ENCODE assay signal across 26 mouse cellular contexts in the genomic region with DNA sequence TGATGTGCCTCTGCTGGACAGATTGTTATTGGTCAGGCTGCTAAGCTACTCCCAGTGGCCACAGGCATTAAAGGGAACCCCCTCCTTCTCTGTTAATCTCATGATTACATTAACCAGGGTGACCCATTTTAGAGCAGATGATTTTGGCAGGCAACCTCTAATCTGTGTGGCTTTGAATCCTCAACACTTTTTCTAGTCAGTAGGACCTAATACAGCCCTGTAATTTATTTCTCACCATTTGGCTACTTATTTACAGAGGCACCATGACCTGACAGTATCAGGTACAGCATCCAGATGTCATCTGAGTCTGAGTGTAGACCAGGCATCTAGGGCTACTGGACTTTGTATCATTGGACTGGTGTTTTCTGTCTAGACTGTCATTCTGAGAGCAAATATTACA. TPM values are rescaled to one million over a fixed set of nuclear protein-coding genes. Genes with fewer than 3 reads are reported as not detected.
DNase-seq lines count a peak whose midpoint lies in the region; ATAC-seq and TF ChIP-seq lines count a peak whose summit lies in the region.
"Had no signal": no experiment of that assay in that cellular context is flagged by ENCODE, and none has a peak within 500 bp of the region (broad histone marks: within the 10 kb centered on the region; RNA-seq: fewer than 3 reads in every experiment).

No protein-coding gene starts in this region.

- no peaks in the 10 kb centered on the region for H3K27me3 ChIP-seq in hindbrain, embryonic 16.5 days (replicated peaks; ENCODE audit: control insufficient read depth, insufficient read depth, low read length)
- no peaks in the 10 kb centered on the region for H3K27me3 ChIP-seq in hindbrain, embryonic 11.5 days (ENCODE audit: control insufficient read depth, insufficient read depth, low read length)
- no peaks in the 10 kb centered on the region for H3K27me3 ChIP-seq in liver, embryonic 16.5 days (ENCODE audit: control insufficient read depth, insufficient read depth, low read depth, low read length)
- no peaks in the 10 kb centered on the region for H3K27me3 ChIP-seq in liver, embryonic 11.5 days (replicated peaks; ENCODE audit: control insufficient read depth, insufficient read depth, low read length)
- H3K27me3 ChIP-seq in kidney, postnatal 0 days (ENCODE audit: insufficient read depth, low read length), result no peaks in the 10 kb centered on the region
- no peaks in the 10 kb centered on the region for H3K27me3 ChIP-seq in midbrain, embryonic 15.5 days (replicated peaks)
- H3K27me3 ChIP-seq: embryonic facial prominence, embryonic 13.5 days; forebrain, embryonic 13.5 days; neural tube, embryonic 13.5 days; stomach, embryonic 15.5 days had no signal

- H3K4me2 ChIP-seq in hindbrain, embryonic 16.5 days (ENCODE audit: low read length), result no peak overlapping the region
- no peak overlapping the region for H3K4me2 ChIP-seq in hindbrain, embryonic 11.5 days (replicated peaks; ENCODE audit: low read depth, low read length)
- no peak overlapping the region for H3K4me2 ChIP-seq in liver, embryonic 16.5 days (ENCODE audit: low read depth, low read length)
- H3K4me2 ChIP-seq in liver, embryonic 11.5 days, result no peak overlapping the region
- H3K4me2 ChIP-seq in kidney, postnatal 0 days (ENCODE audit: low read length), result no peak overlapping the region
- no peak overlapping the region for H3K4me2 ChIP-seq in midbrain, embryonic 15.5 days
- H3K4me2 ChIP-seq: embryonic facial prominence, embryonic 13.5 days; forebrain, embryonic 13.5 days; heart, embryonic 11.5 days; neural tube, embryonic 13.5 days; stomach, embryonic 15.5 days had no signal

- H3K36me3 ChIP-seq in hindbrain, embryonic 16.5 days (ENCODE audit: control insufficient read depth, insufficient read depth, low read length), result no peaks in the 10 kb centered on the region
- no peaks in the 10 kb centered on the region for H3K36me3 ChIP-seq in hindbrain, embryonic 11.5 days (ENCODE audit: control insufficient read depth, insufficient read depth, low read length)
- no peaks in the 10 kb centered on the region for H3K36me3 ChIP-seq in liver, embryonic 16.5 days (ENCODE audit: control insufficient read depth, insufficient read depth)
- H3K36me3 ChIP-seq in liver, embryonic 11.5 days (ENCODE audit: control insufficient read depth, insufficient read depth, low read length), result no peaks in the 10 kb centered on the region
- H3K36me3 ChIP-seq in kidney, postnatal 0 days (ENCODE audit: insufficient read depth, low read length), result no peaks in the 10 kb centered on the region
- H3K36me3 ChIP-seq in midbrain, embryonic 15.5 days (replicated peaks), result no peaks in the 10 kb centered on the region
- H3K36me3 ChIP-seq: embryonic facial prominence, embryonic 13.5 days; neural tube, embryonic 13.5 days; stomach, embryonic 15.5 days had no signal

- no peak for TF ChIP-seq CTCF in kidney, postnatal 0 days (IDR thresholded peaks at IDR 0.05; ENCODE audit: low read depth)

- 0 out of 2 replicates have a peak, but pooled peaks have one; percentile 14 for ATAC-seq in hindbrain, embryonic 16.5 days
- ATAC-seq in hindbrain, embryonic 11.5 days (ENCODE audit: low FRiP score), result no peak
- ATAC-seq in liver, embryonic 16.5 days (ENCODE audit: low read depth), result peak; percentile 79
- ATAC-seq in liver, embryonic 11.5 days (replicated peaks; ENCODE audit: low FRiP score), result no peak
- peak; percentile 90 for ATAC-seq in kidney, postnatal 0 days (replicated peaks; ENCODE audit: low FRiP score, low read depth)
- ATAC-seq in activated CD4-positive, CD25-positive, alpha-beta regulatory T cell, adult 4 months, result no peak
- no peak for ATAC-seq in midbrain, embryonic 15.5 days (replicated peaks)
- ATAC-seq: forebrain, embryonic 13.5 days; hindbrain, postnatal 0 days; lung, postnatal 0 days; midbrain, embryonic 16.5 days had no signal

- H3K9ac ChIP-seq in hindbrain, embryonic 16.5 days (ENCODE audit: low read depth, low read length), result no peak overlapping the region
- H3K9ac ChIP-seq in hindbrain, embryonic 11.5 days (ENCODE audit: low read depth, low read length), result no peak overlapping the region
- H3K9ac ChIP-seq in liver, embryonic 16.5 days (ENCODE audit: low read depth, low read length), result no peak overlapping the region
- no peak overlapping the region for H3K9ac ChIP-seq in liver, embryonic 11.5 days (ENCODE audit: low read depth, low read length)
- no peak overlapping the region for H3K9ac ChIP-seq in kidney, postnatal 0 days (ENCODE audit: low read depth, low read length)
- no peak overlapping the region for H3K9ac ChIP-seq in midbrain, embryonic 15.5 days
- H3K9ac ChIP-seq: embryonic facial prominence, embryonic 13.5 days; forebrain, embryonic 13.5 days; liver, embryonic 14.5 days; neural tube, embryonic 13.5 days; stomach, embryonic 15.5 days had no signal

- no peaks in the 10 kb centered on the region for H3K9me3 ChIP-seq in hindbrain, embryonic 16.5 days (ENCODE audit: control insufficient read depth, low read length)
- no peaks in the 10 kb centered on the region for H3K9me3 ChIP-seq in hindbrain, embryonic 11.5 days (ENCODE audit: control insufficient read depth, low read length)
- H3K9me3 ChIP-seq in liver, embryonic 16.5 days (replicated peaks; ENCODE audit: control insufficient read depth, low read length), result no peaks in the 10 kb centered on the region
- H3K9me3 ChIP-seq in liver, embryonic 11.5 days (ENCODE audit: control insufficient read depth, low read length), result no peaks in the 10 kb centered on the region
- H3K9me3 ChIP-seq in kidney, postnatal 0 days (replicated peaks; ENCODE audit: low read length), result no peaks in the 10 kb centered on the region
- no peaks in the 10 kb centered on the region for H3K9me3 ChIP-seq in midbrain, embryonic 15.5 days
- H3K9me3 ChIP-seq: embryonic facial prominence, embryonic 13.5 days; forebrain, embryonic 13.5 days; neural tube, embryonic 13.5 days; stomach, embryonic 15.5 days had no signal

- no peaks in the 10 kb centered on the region for H3K4me1 ChIP-seq in hindbrain, embryonic 16.5 days (ENCODE audit: control insufficient read depth, insufficient read depth, low read depth, low read length)
- H3K4me1 ChIP-seq in hindbrain, embryonic 11.5 days (replicated peaks; ENCODE audit: control insufficient read depth, insufficient read depth, low read length), result no peaks in the 10 kb centered on the region
- H3K4me1 ChIP-seq in liver, embryonic 16.5 days (ENCODE audit: control insufficient read depth, low read depth, low read length), result no peaks in the 10 kb centered on the region; the same call in 1 of the 2 replicates
- H3K4me1 ChIP-seq in liver, embryonic 11.5 days (replicated peaks; ENCODE audit: control insufficient read depth, insufficient read depth, low read length), result no peaks in the 10 kb centered on the region
- no peaks in the 10 kb centered on the region for H3K4me1 ChIP-seq in kidney, postnatal 0 days (replicated peaks; ENCODE audit: insufficient read depth, low read length)
- H3K4me1 ChIP-seq in midbrain, embryonic 15.5 days, result 0 out of 2 replicates have a peak, but pooled peaks cover 4% of the 10 kb centered on the region
- H3K4me1 ChIP-seq: embryonic facial prominence, embryonic 13.5 days; forebrain, embryonic 13.5 days had no signal

- DNase-seq in hindbrain, embryonic 11.5 days (ENCODE audit: low spot score), result no peak
- no peak for DNase-seq in liver, embryonic 11.5 days (ENCODE audit: low spot score)
- no peak for DNase-seq in kidney, postnatal 0 days (ENCODE audit: low spot score)
- DNase-seq: adrenal gland, postnatal 25 days; cerebellum, adult 8-10 months; cerebellum, postnatal 36 days; embryo, embryonic 11 days; gastrocnemius, adult 2 months; right cerebral cortex, adult 18-20 months; thymus, postnatal 25 days had no signal

- H3K4me3 ChIP-seq in hindbrain, embryonic 16.5 days (ENCODE audit: low read length), result no peak overlapping the region
- no peak overlapping the region for H3K4me3 ChIP-seq in hindbrain, embryonic 11.5 days (ENCODE audit: low read depth, low read length)
- no peak overlapping the region for H3K4me3 ChIP-seq in liver, embryonic 16.5 days (ENCODE audit: low read depth, low read length)
- no peak overlapping the region for H3K4me3 ChIP-seq in liver, embryonic 11.5 days (ENCODE audit: low read depth, low read length)
- no peak overlapping the region for H3K4me3 ChIP-seq in kidney, postnatal 0 days (replicated peaks; ENCODE audit: low read depth, low read length)
- H3K4me3 ChIP-seq in midbrain, embryonic 15.5 days, result no peak overlapping the region
- H3K4me3 ChIP-seq: embryonic facial prominence, embryonic 13.5 days; erythroblast, embryonic 14.5 days; forebrain, embryonic 13.5 days; gastrocnemius, adult 2 months; myocyte; neural tube, embryonic 13.5 days; stomach, embryonic 15.5 days had no signal

- no peak overlapping the region for H3K27ac ChIP-seq in hindbrain, embryonic 16.5 days (ENCODE audit: low read depth, low read length)
- H3K27ac ChIP-seq in hindbrain, embryonic 11.5 days (ENCODE audit: low read depth, low read length), result no peak overlapping the region
- no peak overlapping the region for H3K27ac ChIP-seq in liver, embryonic 16.5 days (ENCODE audit: low read length)
- H3K27ac ChIP-seq in liver, embryonic 11.5 days (ENCODE audit: low read depth, low read length), result no peak overlapping the region
- no peak overlapping the region for H3K27ac ChIP-seq in kidney, postnatal 0 days
- no peak overlapping the region for H3K27ac ChIP-seq in midbrain, embryonic 15.5 days
- H3K27ac ChIP-seq: embryonic facial prominence, embryonic 13.5 days; forebrain, embryonic 13.5 days; gastrocnemius, adult 2 months; hindbrain, postnatal 0 days; liver, embryonic 14.5 days; macrophage; neural tube, embryonic 13.5 days; stomach, embryonic 15.5 days had no signal

RNA-seq across cellular contexts. Expression of a gene that starts 21.4 kb away (rescaled TPM):
- polyA plus RNA-seq in hindbrain, embryonic 16.5 days (2015; fragmentation: Nextera tagmentation; extraction: Ambion mirVana), result 29.4 and 30.2 TPM in 2 replicates
- polyA plus RNA-seq in hindbrain, embryonic 11.5 days (2014; fragmentation: Nextera tagmentation; extraction: Ambion mirVana), result 23.2 and 29.6 TPM in 2 replicates
- 6.9 and 8.3 TPM in 2 replicates for polyA plus RNA-seq in liver, embryonic 16.5 days (2015; fragmentation: Nextera tagmentation; extraction: Ambion mirVana)
- polyA plus RNA-seq in liver, embryonic 11.5 days (2014; fragmentation: Nextera tagmentation; extraction: Ambion mirVana), result 13.9 and 15.2 TPM in 2 replicates
- polyA plus RNA-seq in kidney, postnatal 0 days (2015; fragmentation: Nextera tagmentation; extraction: Ambion mirVana), result 24.5 and 24.6 TPM in 2 replicates
- under 1 TPM in 1 of 2 experiments, not detected in 1; 0.81 TPM for polyA plus RNA-seq in activated CD4-positive, CD25-positive, alpha-beta regulatory T cell, adult 4 months (2017; shearing (Covaris generic))
- 32.4 and 33.3 TPM in 2 replicates for polyA plus RNA-seq in midbrain, embryonic 15.5 days (2015; fragmentation: Nextera tagmentation; extraction: Ambion mirVana)
- polyA plus RNA-seq: macrophage had no signal

Comparison
In these comparisons a context has a peak if more than half of its experiments do, and no peak if none do; other contexts are left out.
1. ATAC-seq: peak in hindbrain, embryonic 16.5 days (single experiment), liver, embryonic 16.5 days (single experiment) and kidney, postnatal 0 days (single experiment); none in hindbrain, embryonic 11.5 days (single experiment), liver, embryonic 11.5 days (single experiment), activated CD4-positive, CD25-positive, alpha-beta regulatory T cell, adult 4 months (single experiment) and midbrain, embryonic 15.5 days (single experiment).